Mouse (Mus musculus) cerebellum, postnatal 36 days (tissue): ENCODE measurements around the gene Add2.
"Not testable (repeated sequence)": the region's sequence is repeated elsewhere in the genome, so short reads cannot be mapped to it uniquely, and the experiment has no call there.

Experiments
- DNase-seq, 2 experiments: peaks; one replicate each; pipeline ENCODE4 v3.0.0; 2021 to 2022; ENCODE audit warnings: mixed read lengths in 2 of 2

Gene Add2

GRCm38 (mm10) chr6:86028601-86029322 lies at the start of gene Add2:
Gene Add2 (plus strand): TSS chr6:86028681.
- DNase-seq: peak; percentile 77 to 81

- DNase-seq: not testable (repeated sequence)
These were observed 49.7 kb upstream of the Add2 start for GRCm38 (mm10) chr6:85978736-85979135.

- no peak for DNase-seq
These were observed 44.1 kb upstream of the Add2 start for GRCm38 (mm10) chr6:85984351-85984750.

GRCm38 (mm10) chr6:85989570-85989969 lies 38.9 kb upstream of the Add2 start:
- not testable (repeated sequence) for DNase-seq

- not testable (repeated sequence) for DNase-seq
These were observed 37.7 kb upstream of the Add2 start for GRCm38 (mm10) chr6:85990774-85991173.

GRCm38 (mm10) chr6:86003405-86003925 lies 25.0 kb upstream of the Add2 start:
- no peak for DNase-seq

- DNase-seq: peak; percentile 78 to 80
These were observed 24.0 kb upstream of the Add2 start for GRCm38 (mm10) chr6:86004271-86005148.

GRCm38 (mm10) chr6:86009980-86010379 lies 18.5 kb upstream of the Add2 start:
- DNase-seq: peak; percentile 61 to 65

GRCm38 (mm10) chr6:86014812-86015211 lies 13.7 kb upstream of the Add2 start:
- DNase-seq: not testable (repeated sequence)

GRCm38 (mm10) chr6:86015871-86016270 lies 12.6 kb upstream of the Add2 start, which contains the start of gene Figla:
Gene Figla (plus strand): TSS chr6:86016171.
- DNase-seq: no peak

GRCm38 (mm10) chr6:86016793-86017350 lies 11.6 kb upstream of the Add2 start:
- no peak for DNase-seq

- no peak for DNase-seq
These were observed 8.9 kb upstream of the Add2 start for GRCm38 (mm10) chr6:86019415-86020237.

GRCm38 (mm10) chr6:86020948-86021347 lies 7.5 kb upstream of the Add2 start:
- peak; percentile 25 to 45 for DNase-seq

GRCm38 (mm10) chr6:86026632-86027292 lies 1.7 kb upstream of the Add2 start:
- DNase-seq: no peak

- DNase-seq: no peak
These were observed 331 bp upstream of the Add2 start for GRCm38 (mm10) chr6:86028150-86028549.

- peak in 1 of 2 experiments; percentile 42 for DNase-seq
These were observed 837 bp downstream of the Add2 start for GRCm38 (mm10) chr6:86029323-86029713.

- peak; percentile 27 to 45 for DNase-seq
These were observed 3.0 kb downstream of the Add2 start for GRCm38 (mm10) chr6:86031527-86031926.

- no peak for DNase-seq
These were observed 5.2 kb downstream of the Add2 start for GRCm38 (mm10) chr6:86033635-86034034.

- DNase-seq: no peak
These were observed 10.4 kb downstream of the Add2 start for GRCm38 (mm10) chr6:86038901-86039300.

- no peak for DNase-seq
These were observed 11.7 kb downstream of the Add2 start for GRCm38 (mm10) chr6:86040140-86040539.

GRCm38 (mm10) chr6:86047510-86047909 lies 19.0 kb downstream of the Add2 start:
- no peak for DNase-seq

GRCm38 (mm10) chr6:86048509-86048908 lies 20.0 kb downstream of the Add2 start:
- DNase-seq: no peak
